ENCODE assay signal across 12 mouse cellular contexts in the genomic region with DNA sequence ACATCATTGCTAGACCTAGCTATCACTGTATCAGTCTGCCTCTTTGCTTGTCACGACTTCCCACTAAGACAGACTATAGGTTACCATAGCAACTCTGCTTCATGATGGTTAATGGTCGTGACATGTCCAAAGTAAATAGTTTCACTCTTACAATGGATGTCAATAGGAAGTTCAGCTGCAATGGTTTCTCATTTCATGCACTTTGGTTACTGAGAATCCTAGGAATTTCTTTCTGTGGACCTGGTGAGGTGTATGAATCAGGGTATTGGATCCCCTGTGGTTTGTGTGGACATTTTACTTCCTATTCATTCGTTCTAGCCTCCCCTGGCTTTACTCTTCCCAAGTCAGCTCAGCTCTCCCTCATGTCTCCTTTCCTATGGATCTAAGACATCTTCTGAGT.
"Had no signal": no experiment of that assay in that cellular context is flagged by ENCODE, and none has a peak within 500 bp of the region (broad histone marks: within the 10 kb centered on the region; RNA-seq: fewer than 3 reads in every experiment).

No protein-coding gene starts in this region.

- H3K4me3 ChIP-seq: left cerebral cortex, adult 2 months; limb, embryonic 10.5 days; liver, embryonic 15.5 days; stomach, embryonic 15.5 days had no signal

- DNase-seq: kidney, postnatal 14 days; lung, adult 2 months; lung, postnatal 36 days; right cerebral cortex, postnatal 14 days; thymus, adult 2 months; thymus, postnatal 25 days had no signal

- H3K36me3 ChIP-seq: limb, embryonic 10.5 days; liver, embryonic 15.5 days; stomach, embryonic 15.5 days had no signal

- H3K27ac ChIP-seq: left cerebral cortex, adult 2 months; limb, embryonic 10.5 days; liver, embryonic 15.5 days; stomach, embryonic 15.5 days had no signal

- H3K27me3 ChIP-seq: liver, embryonic 15.5 days; stomach, embryonic 15.5 days had no signal

- H3K4me2 ChIP-seq: liver, embryonic 11.5 days; liver, embryonic 15.5 days; midbrain, embryonic 11.5 days; stomach, embryonic 15.5 days had no signal

- H3K4me1 ChIP-seq: liver, embryonic 15.5 days; stomach, embryonic 15.5 days had no signal

- H3K9me3 ChIP-seq: limb, embryonic 10.5 days; liver, embryonic 15.5 days; stomach, embryonic 15.5 days had no signal
